Mouse (Mus musculus) spleen, adult 12 weeks (tissue): ENCODE data around the gene 4932414N04Rik.
"Not testable (repeated sequence)": the region's sequence is repeated elsewhere in the genome, so short reads cannot be mapped to it uniquely, and the experiment has no call there.

Source experiments
- DNase-seq: peaks from one replicate; pipeline ENCODE4 v3.0.0; 2022; ENCODE audit warnings: low spot score

The 4932414N04Rik gene

GRCm38 (mm10) chr2:68656186-68656585 is at the start of gene 4932414N04Rik:
Gene 4932414N04Rik, plus strand, starts transcription at chr2:68656486.
- DNase-seq = not testable (repeated sequence)

GRCm38 (mm10) chr2:68732216-68732615 is 75.9 kb downstream of the 4932414N04Rik start:
- DNase-seq = no peak

- no peak for DNase-seq
Measured at GRCm38 (mm10) chr2:68739772-68740739, 83.8 kb downstream of the 4932414N04Rik start.

GRCm38 (mm10) chr2:68744599-68744998 is 88.3 kb downstream of the 4932414N04Rik start:
- no peak for DNase-seq

GRCm38 (mm10) chr2:68756179-68756578 is 99.9 kb downstream of the 4932414N04Rik start:
- no peak for DNase-seq

- DNase-seq = no peak
Measured at GRCm38 (mm10) chr2:68756793-68757192, 100.5 kb downstream of the 4932414N04Rik start.

GRCm38 (mm10) chr2:68765371-68765770 is 109.1 kb downstream of the 4932414N04Rik start:
- no peak for DNase-seq

- no peak for DNase-seq
Measured at GRCm38 (mm10) chr2:68767186-68767890, 111.1 kb downstream of the 4932414N04Rik start.

- no peak for DNase-seq
Measured at GRCm38 (mm10) chr2:68782268-68783132, 126.2 kb downstream of the 4932414N04Rik start.

GRCm38 (mm10) chr2:68783664-68784063 is 127.4 kb downstream of the 4932414N04Rik start:
- DNase-seq = not testable (repeated sequence)

- peak; percentile 34 for DNase-seq
Measured at GRCm38 (mm10) chr2:68784710-68785427, 128.6 kb downstream of the 4932414N04Rik start.

- DNase-seq = no peak
Measured at GRCm38 (mm10) chr2:68787161-68787675, 130.9 kb downstream of the 4932414N04Rik start.

- DNase-seq = no peak
Measured at GRCm38 (mm10) chr2:68792296-68792695, 136.0 kb downstream of the 4932414N04Rik start.

GRCm38 (mm10) chr2:68793472-68793871 is 137.2 kb downstream of the 4932414N04Rik start:
- DNase-seq = no peak

- no peak for DNase-seq
Measured at GRCm38 (mm10) chr2:68794181-68794580, 137.9 kb downstream of the 4932414N04Rik start.

GRCm38 (mm10) chr2:68794616-68795015 is 138.3 kb downstream of the 4932414N04Rik start:
- DNase-seq = no peak

- no peak for DNase-seq
Measured at GRCm38 (mm10) chr2:68796011-68796775, 139.9 kb downstream of the 4932414N04Rik start.

GRCm38 (mm10) chr2:68797106-68797505 is 140.8 kb downstream of the 4932414N04Rik start:
- DNase-seq = no peak
